Mouse (Mus musculus) CH12.LX (cell line): ENCODE data around the gene Slc6a16. TPM values are rescaled to one million over a fixed set of nuclear protein-coding genes. Genes with fewer than 3 reads are reported as not detected.

Experiments used
- DNase-seq: peaks from one replicate; pipeline ENCODE4 v3.0.0-alpha.2; 2013; ENCODE audit errors: extremely low read depth
- H3K27ac ChIP-seq: 2 replicates; pipeline ENCODE4 v1.5.1; 2012; ENCODE audit warnings: low read depth, mild to moderate bottlenecking, control low read depth, moderate library complexity; ENCODE audit not compliant: insufficient read depth
- H3K27me3 ChIP-seq: replicated peaks from 2 replicates; pipeline ENCODE3; 2012; ENCODE audit warnings: inconsistent platforms
- H3K36me3 ChIP-seq, 2 experiments: replicated peaks in 1 of 2; 2 replicates each; pipeline versions ENCODE3 to v1.6.1; 2012; ENCODE audit warnings: inconsistent platforms in 1 of 2, low read length in 1 of 2, mild to moderate bottlenecking in 1 of 2, mixed read lengths in 1 of 2, moderate library complexity in 1 of 2; ENCODE audit not compliant: control insufficient read depth in 1 of 2, insufficient read depth in 1 of 2
- H3K4me1 ChIP-seq, 2 experiments: 2 replicates each; pipeline ENCODE4 v1.6.1; 2012; ENCODE audit warnings: inconsistent platforms in 1 of 2, moderate library complexity in 1 of 2; ENCODE audit not compliant: insufficient read depth in 2 of 2, control insufficient read depth in 1 of 2
- H3K4me2 ChIP-seq: 2 replicates; pipeline ENCODE4 v1.6.1; 2012; ENCODE audit warnings: low read depth, mild to moderate bottlenecking, control low read depth; ENCODE audit not compliant: poor library complexity, insufficient read depth, severe bottlenecking
- H3K4me3 ChIP-seq, 3 experiments: fragments of 150-350 bp in 1 of 3; sonication (generic) in 1 of 3; replicated peaks in 1 of 3; 2 replicates each; pipeline versions ENCODE3 to v1.5.1; 2011 to 2012; ENCODE audit warnings: low read depth in 2 of 3, low read length in 2 of 3, mild to moderate bottlenecking in 2 of 3, moderate library complexity in 2 of 3, control low read depth in 1 of 3, improper control_type of control experiment in 1 of 3, inconsistent platforms in 1 of 3, mixed read lengths in 1 of 3; ENCODE audit not compliant: poor library complexity in 1 of 3
- H3K79me2 ChIP-seq: replicated peaks from 2 replicates; pipeline ENCODE4 v1.6.1; 2012; ENCODE audit warnings: mild to moderate bottlenecking, moderate library complexity; ENCODE audit not compliant: control insufficient read depth, poor library complexity, insufficient read depth, severe bottlenecking; ENCODE audit errors: extremely low read depth
- H3K9ac ChIP-seq: 2 replicates; pipeline ENCODE4 v1.6.1; 2012; ENCODE audit warnings: low read depth, mild to moderate bottlenecking, control low read depth, moderate library complexity; ENCODE audit not compliant: insufficient read depth
- H3K9me3 ChIP-seq: replicated peaks from 2 replicates; pipeline ENCODE3; 2012; ENCODE audit warnings: low read length, inconsistent platforms, mixed read lengths
- BHLHE40 ChIP-seq: IDR thresholded peaks from 2 replicates; pipeline ENCODE4 v1.6.1; 2011; ENCODE audit warnings: mild to moderate bottlenecking, low read depth, low read length, improper control_type of control experiment
- CTCF ChIP-seq, 2 experiments: IDR thresholded peaks in 1 of 2; conservative IDR thresholded peaks in 1 of 2; 2 replicates each; pipeline ENCODE4 v1.5.1; 2011 to 2012; ENCODE audit warnings: low read depth in 2 of 2, low read length in 2 of 2, improper control_type of control experiment in 1 of 2, inconsistent platforms in 1 of 2, mild to moderate bottlenecking in 1 of 2, moderate library complexity in 1 of 2
- ETS1 ChIP-seq: conservative IDR thresholded peaks from 2 replicates; pipeline ENCODE4 v1.6.1; 2012; ENCODE audit warnings: low read depth, mild to moderate bottlenecking, inconsistent platforms, low read length, improper control_type of control experiment, moderate library complexity
- GABPA ChIP-seq: IDR thresholded peaks from 2 replicates; pipeline ENCODE4 v1.6.1; 2012; ENCODE audit warnings: low read depth, low read length, improper control_type of control experiment, inconsistent platforms; ENCODE audit not compliant: insufficient replicate concordance
- IRF4 ChIP-seq: IDR thresholded peaks from 2 replicates; pipeline ENCODE4 v1.6.1; 2014; ENCODE audit warnings: low read depth, mild to moderate bottlenecking, inconsistent platforms, low read length, improper control_type of control experiment
- MAX ChIP-seq: IDR thresholded peaks from 2 replicates; pipeline ENCODE4 v1.6.1; 2011; ENCODE audit warnings: low read length, improper control_type of control experiment
- MYC ChIP-seq: IDR thresholded peaks from 2 replicates; pipeline ENCODE4 v1.6.1; 2011; ENCODE audit warnings: low read depth, mild to moderate bottlenecking, improper control_type of control experiment, low read length
- NELFE ChIP-seq: IDR thresholded peaks from 2 replicates; pipeline ENCODE4 v1.6.1; 2011; ENCODE audit warnings: low read depth, low read length, improper control_type of control experiment
- NRF1 ChIP-seq: IDR thresholded peaks from 2 replicates; pipeline ENCODE4 v1.6.1; 2014; ENCODE audit warnings: low read depth, mild to moderate bottlenecking, inconsistent platforms, low read length, improper control_type of control experiment, moderate library complexity
- RAD21 ChIP-seq: IDR thresholded peaks from 2 replicates; pipeline ENCODE4 v1.6.1; 2011; ENCODE audit warnings: low read depth, mild to moderate bottlenecking, low read length, improper control_type of control experiment, moderate library complexity
- RCOR1 ChIP-seq: conservative IDR thresholded peaks from 2 replicates; pipeline ENCODE4 v1.6.1; 2012; ENCODE audit warnings: low read depth, mild to moderate bottlenecking, inconsistent platforms, low read length, improper control_type of control experiment
- SIN3A ChIP-seq: IDR thresholded peaks from 2 replicates; pipeline ENCODE4 v1.6.1; 2012; ENCODE audit warnings: low read length, improper control_type of control experiment, inconsistent platforms
- TCF12 ChIP-seq: IDR thresholded peaks from 2 replicates; pipeline ENCODE4 v1.6.1; 2014; ENCODE audit warnings: low read depth, mild to moderate bottlenecking, inconsistent platforms, low read length, improper control_type of control experiment
- USF2 ChIP-seq: conservative IDR thresholded peaks from 2 replicates; pipeline ENCODE4 v1.6.1; 2011; ENCODE audit warnings: low read depth, low read length, improper control_type of control experiment
- ZNF384 ChIP-seq: IDR thresholded peaks from 2 replicates; pipeline ENCODE4 v1.6.1; 2012; ENCODE audit warnings: low read depth, low read length, improper control_type of control experiment, inconsistent platforms
- dilution Hi-C: fragments of 300-500 bp; cut with MboI; formaldehyde crosslinking; loops from 2 replicates; pipeline ENCODE4 v1.14.3; 2020; ENCODE audit warnings: low sequenced_read_pairs; ENCODE audit not compliant: extremely low pct_unique_long_range_greater_than_20kb, extremely low pct_ligation_motif_present
- in situ Hi-C: fragments of 300-500 bp; cut with MboI; formaldehyde crosslinking; loops from 3 replicates; pipeline ENCODE4 v1.14.3; 2019; ENCODE audit warnings: low sequenced_read_pairs, low pct_ligation_motif_present, low pct_unique_long_range_greater_than_20kb, mixed read lengths
- polyA plus RNA-seq: library from polyadenylated mRNA; unstranded; fragments of >175 nt; gene quantifications from 2 replicates; pipeline ENCODE4 v1.2.1, GENCODE M21; 2012; ENCODE audit warnings: low read depth; ENCODE audit not compliant: insufficient read length
- total RNA-seq, 2 experiments: library from RNA; depleted of rRNA; stranded (reverse); fragments of 300-350 nt in 1 of 2; fragments of >200 nt in 1 of 2; gene quantifications; 2 replicates each; pipeline ENCODE4 v1.2.3; 2012 to 2014

The Slc6a16 gene
- total and polyA plus RNA-seq, 3 experiments, result 0.08 to 0.37 (median 0.13) TPM

DNA sequence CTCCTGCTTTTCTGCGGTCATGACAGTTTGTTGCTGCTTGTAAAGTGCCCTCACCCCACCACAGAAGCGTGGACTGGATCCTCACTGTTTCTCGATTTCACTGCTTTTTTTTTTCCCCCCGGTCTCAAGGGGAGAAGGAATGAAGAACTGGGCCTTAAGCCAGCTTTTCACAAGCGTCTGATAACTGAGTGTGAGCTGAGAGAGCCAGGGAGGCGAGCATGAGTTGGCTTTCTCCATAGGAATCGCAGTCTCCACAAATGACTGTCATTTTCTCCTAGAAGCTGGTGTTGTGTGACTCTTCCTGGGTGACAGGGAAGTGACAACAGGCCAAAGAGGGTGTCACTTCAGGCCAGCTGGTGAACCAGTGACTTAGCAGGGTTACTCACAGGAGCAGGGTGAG, 21.4 kb downstream of the Slc6a16 start:
- no peaks in the 10 kb centered on the region for H3K9me3 ChIP-seq
- no peak for DNase-seq
- peaks cover 4% of the 10 kb centered on the region for H3K27me3 ChIP-seq
- no peaks in the 10 kb centered on the region for H3K36me3 ChIP-seq
- in situ Hi-C loops, result no loop called here
- H3K9ac ChIP-seq, result no peak overlapping the region
- H3K4me2 ChIP-seq, result no peak overlapping the region
- H3K4me3 ChIP-seq, result no peak overlapping the region
- dilution Hi-C loops, result no loop called here
- H3K27ac ChIP-seq, result no peak overlapping the region
- H3K4me1 ChIP-seq, result peaks cover 0 to 5% of the 10 kb centered on the region in 2 experiments; a peak in 2 of 4 replicates
- TF ChIP-seq TCF12 (no peak), NELFE (no peak), IRF4 (no peak), BHLHE40 (no peak)
- TF ChIP-seq, all 38 proteins: peak for 0
- H3K79me2 ChIP-seq, result no peaks in the 10 kb centered on the region

DNA sequence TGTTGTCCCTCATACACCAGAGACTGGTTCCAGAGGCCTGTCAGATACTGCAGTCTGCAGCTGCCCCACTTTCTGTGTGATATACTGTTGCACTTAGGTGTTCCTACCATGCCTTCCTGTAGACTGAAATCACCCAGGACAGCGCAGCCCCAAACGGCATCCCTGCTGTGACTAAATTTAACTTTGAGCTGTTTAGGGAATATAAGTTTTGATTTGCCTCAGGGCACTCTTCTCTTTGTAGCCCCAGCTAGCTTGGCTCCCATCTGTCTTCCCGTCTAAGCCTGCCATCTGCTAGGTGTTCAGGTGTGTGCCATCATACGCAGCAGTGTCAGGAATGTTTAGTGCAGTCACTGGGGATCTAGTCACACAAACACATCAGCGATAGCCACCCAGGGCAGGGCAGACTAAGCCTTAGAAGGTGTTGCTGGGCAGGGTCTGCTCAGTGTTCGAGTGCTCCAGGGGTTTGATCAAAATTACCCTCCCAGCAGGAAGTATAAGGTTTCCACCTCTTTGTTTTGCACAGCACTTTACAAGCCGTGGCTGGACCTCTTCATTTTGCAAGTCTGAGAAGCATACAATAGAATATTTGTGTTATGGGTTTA, 22.2 kb downstream of the Slc6a16 start:
- in situ Hi-C loops (no loop called here), dilution Hi-C loops (no loop called here)
- peaks cover 0 to 5% of the 10 kb centered on the region in 2 experiments; a peak in 2 of 4 replicates for H3K4me1 ChIP-seq
- no peak overlapping the region for H3K27ac ChIP-seq
- no peak for DNase-seq
- H3K9ac ChIP-seq, result no peak overlapping the region
- H3K9me3 ChIP-seq, result no peaks in the 10 kb centered on the region
- no peaks in the 10 kb centered on the region for H3K36me3 ChIP-seq
- H3K4me3 ChIP-seq, result no peak overlapping the region
- H3K27me3 ChIP-seq, result peaks cover 4% of the 10 kb centered on the region
- H3K4me2 ChIP-seq, result no peak overlapping the region
- TF ChIP-seq SIN3A, result no peak
- TF ChIP-seq NRF1, result no peak
- TF ChIP-seq USF2, result no peak
- no peak for TF ChIP-seq GABPA
- no peak for TF ChIP-seq RAD21
- TF ChIP-seq TCF12, result no peak
- no peak for TF ChIP-seq ZNF384
- TF ChIP-seq CTCF (conservative IDR thresholded peaks at IDR 0.05 in 1 of 2, IDR thresholded peaks at IDR 0.05 in 1 of 2; ENCODE audit: low read depth in 2 of 2, low read length in 2 of 2), result no peak
- TF ChIP-seq RCOR1, result no peak
- TF ChIP-seq IRF4, result no peak
- TF ChIP-seq ETS1, result no peak
- TF ChIP-seq MYC, result no peak
- no peak for TF ChIP-seq BHLHE40
- no peak for TF ChIP-seq MAX
- H3K79me2 ChIP-seq, result no peaks in the 10 kb centered on the region
